Mouse (Mus musculus) G1E (cell line): ENCODE data around the gene C77080.

Source experiments
- CTCF ChIP-seq: IDR thresholded peaks from 2 replicates; pipeline ENCODE4 v1.5.1; 2012; ENCODE audit warnings: low read depth, low read length, inconsistent platforms, mixed read lengths
- GATA1 ChIP-seq: IDR thresholded peaks from 2 replicates; pipeline ENCODE4 v1.6.1; 2012; ENCODE audit warnings: borderline replicate concordance, low read length, inconsistent platforms, mixed read lengths
- GATA2 ChIP-seq: IDR thresholded peaks from 2 replicates; pipeline ENCODE4 v1.6.1; 2012; ENCODE audit warnings: low read depth, low read length, inconsistent platforms, borderline replicate concordance

DNA sequence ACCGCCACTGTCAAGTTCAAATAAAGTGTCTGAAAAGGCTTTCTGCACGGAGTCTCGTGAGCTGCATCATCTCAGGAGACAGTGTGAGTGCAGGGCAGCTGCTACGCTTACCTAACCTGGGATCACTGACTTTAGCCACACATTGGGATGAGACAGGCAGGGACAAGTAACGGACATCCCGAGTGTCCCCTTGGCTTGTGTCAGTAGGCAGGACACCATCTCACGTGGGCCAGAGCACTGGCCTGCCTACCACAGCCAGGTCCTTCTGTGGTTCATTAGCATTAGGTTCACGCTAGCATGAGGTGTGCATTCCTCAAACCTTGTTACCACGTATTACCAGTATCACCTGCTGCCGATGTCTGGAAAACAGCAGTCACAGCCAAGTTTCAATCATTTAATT is 42.0 kb downstream of the C77080 start:
- TF ChIP-seq CTCF, result no peak
- TF ChIP-seq GATA1, result no peak
- no peak for TF ChIP-seq GATA2
